Mouse (Mus musculus): Measurements from ENCODE around the gene Nudt2.

Nudt2 gene

GRCm38 (mm10) chr4:41493464-41494116 is 28.6 kb downstream of the Nudt2 start:
- DNase-seq (ENCODE audit: extremely low read depth, low read depth, low spot score) = peak; percentile 46

- DNase-seq (ENCODE audit: extremely low read depth, low read depth, low spot score) = no peak
Measured at GRCm38 (mm10) chr4:41494378-41494777, 29.4 kb downstream of the Nudt2 start.

- peak; percentile 87 for DNase-seq (ENCODE audit: extremely low read depth, low read depth, low spot score)
Measured at GRCm38 (mm10) chr4:41495076-41495475, 30.1 kb downstream of the Nudt2 start.

GRCm38 (mm10) chr4:41495850-41496249 is 30.9 kb downstream of the Nudt2 start:
- peak; percentile 86 for DNase-seq (ENCODE audit: extremely low read depth, low read depth, low spot score)

- no peak for DNase-seq (ENCODE audit: extremely low read depth, low read depth, low spot score)
Measured at GRCm38 (mm10) chr4:41497046-41497445, 32.1 kb downstream of the Nudt2 start.

GRCm38 (mm10) chr4:41497579-41497978 is 32.6 kb downstream of the Nudt2 start:
- no peak for DNase-seq (ENCODE audit: extremely low read depth, low read depth, low spot score)

- DNase-seq (ENCODE audit: extremely low read depth, low read depth, low spot score) = no peak
Measured at GRCm38 (mm10) chr4:41497995-41498845, 33.3 kb downstream of the Nudt2 start.

GRCm38 (mm10) chr4:41498921-41499391 is 34.0 kb downstream of the Nudt2 start:
- DNase-seq (ENCODE audit: extremely low read depth, low read depth, low spot score) = no peak

- no peak for DNase-seq (ENCODE audit: extremely low read depth, low read depth, low spot score)
Measured at GRCm38 (mm10) chr4:41499619-41500018, 34.7 kb downstream of the Nudt2 start.

GRCm38 (mm10) chr4:41500787-41501186 is 35.8 kb downstream of the Nudt2 start:
- DNase-seq (ENCODE audit: extremely low read depth, low read depth, low spot score) = peak; percentile 62

- no peak for DNase-seq (ENCODE audit: extremely low read depth, low read depth, low spot score)
Measured at GRCm38 (mm10) chr4:41502171-41502940, 37.4 kb downstream of the Nudt2 start.

- DNase-seq (ENCODE audit: extremely low read depth, low read depth, low spot score) = no peak
Measured at GRCm38 (mm10) chr4:41502986-41503412, 38.0 kb downstream of the Nudt2 start, which contains the start of gene AI464131. Gene AI464131, minus strand, starts transcription at chr4:41503076.

- no peak for DNase-seq (ENCODE audit: extremely low read depth, low read depth, low spot score)
Measured at GRCm38 (mm10) chr4:41504325-41504724, 39.4 kb downstream of the Nudt2 start.

- DNase-seq (ENCODE audit: extremely low read depth, low read depth, low spot score) = no peak
Measured at GRCm38 (mm10) chr4:41505131-41505551, 40.2 kb downstream of the Nudt2 start.

GRCm38 (mm10) chr4:41506156-41506555 is 41.2 kb downstream of the Nudt2 start:
- no peak for DNase-seq (ENCODE audit: extremely low read depth, low read depth, low spot score)

GRCm38 (mm10) chr4:41506906-41507305 is 42.0 kb downstream of the Nudt2 start:
- no peak for DNase-seq (ENCODE audit: extremely low read depth, low read depth, low spot score)

- DNase-seq (ENCODE audit: extremely low read depth, low read depth, low spot score) = no peak
Measured at GRCm38 (mm10) chr4:41507326-41507924, 42.5 kb downstream of the Nudt2 start.

- DNase-seq (ENCODE audit: extremely low read depth, low read depth, low spot score) = no peak
Measured at GRCm38 (mm10) chr4:41507998-41508397, 43.0 kb downstream of the Nudt2 start.

GRCm38 (mm10) chr4:41513309-41513708 is 48.4 kb downstream of the Nudt2 start:
- no peak for DNase-seq (ENCODE audit: extremely low read depth, low read depth, low spot score)

- no peak for DNase-seq (ENCODE audit: extremely low read depth, low read depth, low spot score)
Measured at GRCm38 (mm10) chr4:41513714-41514113, 48.8 kb downstream of the Nudt2 start.

- DNase-seq (ENCODE audit: extremely low read depth, low read depth, low spot score) = no peak
Measured at GRCm38 (mm10) chr4:41517233-41517632, 52.3 kb downstream of the Nudt2 start, which contains the start of gene 1110017D15Rik. Gene 1110017D15Rik, minus strand, starts transcription at chr4:41517333.

All from fat pad, adult 2 months (tissue).